Mouse (Mus musculus) CD4-positive naive resting alpha-beta T cell, adult 57 days (primary cell): ENCODE results near the gene Marcks. TPM values are rescaled to one million over a fixed set of nuclear protein-coding genes. Genes with fewer than 3 reads are reported as not detected.

Source experiments
- total RNA-seq: library from RNA; stranded (reverse); gene quantifications from one replicate; pipeline ENCODE4 v1.2.4, GENCODE M21; 2023

The Marcks gene
- total RNA-seq, result 7.5 TPM

GRCm38 (mm10) chr10:37138778-37139442 is at the start of gene Marcks:
Gene Marcks (minus strand): TSS chr10:37138920.

Other genes starting within 250 kb of the Marcks start
- gene Hdac2, start 164.4 kb downstream of the Marcks start, total RNA-seq, result 53.4 TPM